In genomic region chr6:107380621-107381020, GRCm38 (mm10) we compare ENCODE assay signal across 17 mouse cellular contexts.
"Had no signal": no experiment of that assay in that cellular context is flagged by ENCODE, and none has a peak within 500 bp of the region (broad histone marks: within the 10 kb centered on the region; RNA-seq: fewer than 3 reads in every experiment).

No protein-coding gene starts in this region.

- ATAC-seq: liver, embryonic 12.5 days; liver, postnatal 0 days; lung, postnatal 0 days; midbrain, embryonic 13.5 days; midbrain, embryonic 15.5 days; midbrain, embryonic 16.5 days had no signal

- DNase-seq: left cerebral cortex, postnatal 4 days; liver; liver, embryonic 13.5 days; liver, postnatal 0 days; lung, adult 18-20 months; lung, adult 2 months; lung, embryonic 14.5 days; lung, postnatal 10 days; lung, postnatal 14 days; lung, postnatal 36 days; lung, postnatal 4 days; midbrain, embryonic 14.5 days had no signal
